Mouse (Mus musculus) liver, postnatal 0 days (tissue): ENCODE measurements around the gene Gm5741.

ENCODE experiments used
- CTCF ChIP-seq: sonication (generic); IDR thresholded peaks from 2 replicates; pipeline ENCODE4 v1.5.1; 2016; ENCODE audit warnings: antibody characterized with exemption, low read depth
- EP300 ChIP-seq: IDR thresholded peaks from 2 replicates; pipeline ENCODE4 v1.6.1; 2016; ENCODE audit warnings: antibody characterized with exemption, low read depth, mild to moderate bottlenecking

- TF ChIP-seq EP300 (no peak), CTCF (no peak)
Measured at GRCm38 (mm10) chr8:85036381-85036717, 31.4 kb downstream of the Gm5741 start.
